Mouse (Mus musculus): ENCODE results near the gene Il1rap.

The Il1rap gene

DNA sequence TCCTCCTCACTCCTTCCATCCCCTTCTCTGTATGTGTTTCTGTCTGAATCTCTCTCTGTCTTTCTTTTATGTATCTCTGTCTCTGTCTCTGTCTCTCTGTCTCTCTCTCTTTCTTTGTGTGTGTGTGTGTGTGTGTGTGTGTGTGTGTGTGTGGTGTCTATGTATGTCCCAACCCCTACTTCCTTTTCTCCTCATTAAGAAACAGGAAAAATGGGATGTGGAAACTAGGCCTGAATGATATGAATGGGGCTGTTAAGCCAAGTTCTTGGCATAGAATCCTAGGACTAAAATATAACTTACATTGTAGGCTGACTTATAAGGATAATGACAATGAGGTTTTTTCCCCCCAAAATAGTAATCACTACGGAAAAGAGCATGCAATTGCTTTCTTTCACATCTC is 149.4 kb downstream of the Il1rap start:
- no peak for DNase-seq

DNA sequence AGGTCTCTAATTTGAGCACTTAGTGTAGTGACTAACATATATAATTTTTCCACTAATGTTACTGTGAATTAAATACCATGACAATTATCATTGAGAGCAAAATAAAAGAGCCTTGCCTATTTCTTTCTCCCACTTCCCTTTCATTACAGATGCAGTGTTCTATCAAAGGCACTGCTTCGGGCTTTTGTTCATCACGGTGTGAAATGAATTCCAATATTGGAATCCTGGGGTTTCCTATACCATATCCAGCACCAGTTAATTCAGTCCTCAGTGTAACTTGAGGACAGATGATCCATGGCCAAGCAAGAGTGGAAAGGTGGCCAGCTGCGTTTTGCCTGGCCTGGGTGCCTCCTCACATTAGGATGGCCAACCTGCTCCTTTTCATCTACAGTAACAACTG is 151.1 kb downstream of the Il1rap start:
- DNase-seq, result no peak

DNA sequence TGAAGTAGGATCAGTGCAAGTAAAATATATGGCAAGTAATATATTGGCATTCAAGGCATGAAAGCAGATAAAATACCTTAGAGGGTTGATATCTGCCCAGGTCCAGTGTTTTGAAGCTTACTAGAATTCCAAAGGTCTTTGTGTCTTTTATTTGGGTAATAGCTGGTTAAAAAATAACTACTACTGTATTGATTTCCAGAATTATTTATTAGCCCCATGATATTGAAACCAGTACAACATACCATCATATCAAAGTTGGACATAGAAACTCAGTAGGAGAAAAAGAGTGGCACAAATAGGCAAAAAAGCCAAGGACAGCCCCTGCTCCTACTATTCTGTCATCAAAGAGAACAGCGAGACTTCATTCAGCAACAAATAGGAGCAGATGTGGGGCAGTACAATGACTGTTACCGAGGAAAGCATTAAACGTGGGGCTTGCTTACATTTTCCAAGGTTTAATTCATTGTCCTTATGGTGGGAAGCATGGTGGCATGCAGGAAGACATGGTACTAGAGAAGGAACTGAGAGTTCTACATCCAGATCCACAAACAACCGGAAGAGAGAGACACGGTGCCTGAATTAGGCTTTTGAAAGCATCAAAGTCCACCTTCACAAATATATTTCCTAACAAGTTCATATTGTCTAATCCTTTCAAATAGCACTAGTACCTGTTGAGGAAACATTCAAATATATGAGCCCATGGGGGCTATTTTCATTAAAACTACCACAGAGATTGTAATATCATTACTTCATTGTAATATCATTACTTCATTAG is 174.1 kb downstream of the Il1rap start:
- no peak for DNase-seq

DNA sequence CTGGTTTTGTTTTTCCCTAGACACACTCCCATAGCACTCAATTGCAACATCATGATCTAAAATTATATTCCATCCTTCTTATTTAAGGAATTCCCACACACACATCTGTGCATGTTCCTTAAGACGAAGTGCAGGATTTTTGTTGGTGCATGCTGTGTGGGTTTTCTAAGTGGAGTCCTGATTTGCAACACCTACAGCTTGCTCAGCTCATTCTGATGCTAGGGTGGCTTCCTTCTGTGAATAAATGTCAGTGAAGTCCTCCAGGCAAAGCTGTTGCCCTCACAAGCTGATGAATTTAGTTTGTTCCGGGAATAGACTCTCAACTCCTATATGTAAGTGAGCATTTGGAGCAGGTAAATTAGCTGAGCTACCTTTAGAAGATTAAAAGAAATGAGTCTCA is 194.5 kb downstream of the Il1rap start:
- DNase-seq, result no peak

DNA sequence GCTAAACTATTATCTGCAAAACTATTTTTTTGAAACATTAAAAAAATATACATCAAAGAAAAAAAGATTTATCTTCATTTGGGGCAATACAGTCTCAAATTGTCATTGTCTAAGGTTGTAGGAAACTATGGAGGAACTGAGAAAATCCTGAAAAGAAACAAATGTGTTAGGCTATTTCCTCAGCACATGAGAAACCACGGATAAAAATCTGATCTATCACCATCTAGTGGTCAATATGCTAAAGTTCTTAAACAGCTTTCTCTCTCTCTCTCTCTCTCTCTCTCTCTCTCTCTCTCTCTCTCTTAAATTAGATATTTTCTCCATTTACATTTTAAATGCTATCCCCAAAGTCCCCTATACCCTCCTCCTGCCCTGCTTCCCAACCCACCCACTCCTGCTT is 195.6 kb downstream of the Il1rap start:
- no peak for DNase-seq
